Mouse (Mus musculus) telencephalon, adult 2 months (tissue): ENCODE data around the gene Asb10.
"Not testable (repeated sequence)": the region's sequence is repeated elsewhere in the genome, so short reads cannot be mapped to it uniquely, and the experiment has no call there.

Experiments used
- DNase-seq: peaks from one replicate; pipeline ENCODE4 v3.0.0-alpha.2; 2011; ENCODE audit warnings: low read depth, low spot score

The Asb10 gene

DNA sequence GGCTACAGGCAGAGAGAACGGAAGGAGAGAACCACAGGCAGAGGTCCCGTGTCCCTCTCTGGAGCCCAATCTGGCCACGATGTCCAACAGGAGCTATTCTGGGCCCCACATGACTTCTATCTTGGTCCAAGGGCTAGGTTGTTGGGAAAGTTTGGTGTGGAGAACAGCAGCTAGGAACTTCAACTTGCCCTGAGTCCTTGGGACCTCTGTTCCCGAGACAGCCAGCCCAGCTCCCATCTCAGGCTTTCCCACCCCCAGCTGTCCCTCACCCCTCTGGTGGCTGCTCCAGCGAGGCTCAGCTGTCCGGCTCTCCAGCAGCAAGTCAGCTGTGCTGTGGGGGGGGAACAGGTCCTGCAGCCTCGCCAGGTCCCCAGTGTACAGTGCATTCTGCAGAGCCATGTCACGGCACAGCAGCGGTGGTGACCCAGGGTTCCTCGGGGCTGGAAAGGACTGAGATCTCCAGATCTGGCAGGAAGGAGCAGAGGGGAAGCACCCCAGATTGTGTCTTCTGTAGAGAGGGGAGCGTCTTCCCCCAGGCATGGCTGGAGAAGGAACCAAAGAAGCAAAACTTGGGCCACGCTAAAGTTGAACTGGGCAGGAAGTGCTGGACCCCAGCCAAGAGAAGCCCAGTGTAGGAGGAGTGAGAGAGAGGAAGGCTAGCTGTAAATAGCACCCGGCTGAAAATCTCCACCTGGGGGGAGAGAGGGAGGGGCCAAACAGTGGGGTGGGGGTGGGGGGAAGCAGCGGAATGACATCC, at the start of gene Asb10:
Gene Asb10 (minus strand): TSS at position 592 of the 757 bp plus-strand sequence.
- peak; percentile 16 for DNase-seq

DNA sequence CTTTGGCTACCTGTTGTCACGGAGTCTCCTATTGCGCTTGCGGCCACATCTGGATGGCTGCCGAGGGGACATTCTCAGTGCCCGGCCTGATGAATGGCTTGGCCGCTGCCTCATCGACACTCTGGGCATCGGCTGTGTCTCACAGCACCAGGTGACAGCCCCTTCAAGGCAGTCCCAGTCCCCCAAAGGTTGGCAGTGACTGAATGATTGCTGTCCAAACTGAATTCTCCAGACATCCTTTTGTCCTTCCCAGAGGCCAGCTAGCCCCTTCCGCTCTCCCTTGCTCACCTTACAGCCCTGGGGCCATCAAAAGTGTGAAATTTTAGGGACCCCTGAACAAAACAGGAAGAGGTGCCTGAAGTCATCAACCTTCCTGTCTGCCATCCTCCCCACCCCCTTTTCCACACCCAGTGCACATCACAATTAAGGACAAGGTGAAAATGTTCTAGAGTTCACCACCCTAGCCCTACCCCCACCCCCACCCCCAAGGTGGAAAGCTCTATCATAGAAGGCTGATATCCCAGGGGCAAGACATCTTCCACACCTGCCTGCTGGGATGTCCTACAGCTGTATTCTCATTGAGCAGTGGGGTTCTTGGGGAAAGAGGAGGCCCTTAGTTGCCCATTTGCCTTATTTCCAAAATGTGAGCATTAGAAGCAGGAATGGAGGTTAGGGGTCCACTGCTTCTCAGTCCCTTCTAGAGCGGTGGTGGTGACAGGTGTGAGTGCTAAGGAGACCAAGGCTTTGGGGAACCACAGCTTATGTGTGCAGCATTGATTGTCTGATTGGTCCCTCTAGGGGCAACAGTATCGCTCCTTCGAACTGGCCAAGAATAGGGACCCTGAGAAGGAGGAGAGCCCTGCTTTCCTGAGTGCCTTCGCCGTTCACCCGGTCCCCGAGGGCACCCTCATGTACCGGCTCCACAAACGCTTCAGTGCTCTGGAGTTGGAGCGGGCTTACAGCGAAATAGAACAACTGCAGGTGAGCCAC, 49.0 kb upstream of the Asb10 start:
- DNase-seq: no peak

DNA sequence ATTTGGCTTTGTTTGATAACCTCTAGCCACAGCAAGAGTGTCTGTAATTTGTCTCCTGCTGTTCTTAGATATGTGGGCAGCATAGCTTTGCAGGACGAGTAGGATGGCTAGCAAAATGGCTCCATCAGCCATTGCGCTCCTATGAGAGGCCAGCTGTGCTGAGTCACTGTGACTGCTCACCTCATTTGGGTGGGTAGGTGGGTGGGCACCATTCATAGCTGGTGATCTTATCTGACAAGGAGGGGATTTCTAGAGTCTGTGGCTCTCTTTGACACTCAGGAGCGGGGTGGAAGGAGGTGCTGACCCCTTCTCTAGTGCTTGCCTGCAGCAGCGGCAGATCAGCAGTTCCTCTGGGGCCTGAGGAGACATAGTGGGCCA, 46.4 kb upstream of the Asb10 start:
- peak; percentile 54 for DNase-seq

DNA sequence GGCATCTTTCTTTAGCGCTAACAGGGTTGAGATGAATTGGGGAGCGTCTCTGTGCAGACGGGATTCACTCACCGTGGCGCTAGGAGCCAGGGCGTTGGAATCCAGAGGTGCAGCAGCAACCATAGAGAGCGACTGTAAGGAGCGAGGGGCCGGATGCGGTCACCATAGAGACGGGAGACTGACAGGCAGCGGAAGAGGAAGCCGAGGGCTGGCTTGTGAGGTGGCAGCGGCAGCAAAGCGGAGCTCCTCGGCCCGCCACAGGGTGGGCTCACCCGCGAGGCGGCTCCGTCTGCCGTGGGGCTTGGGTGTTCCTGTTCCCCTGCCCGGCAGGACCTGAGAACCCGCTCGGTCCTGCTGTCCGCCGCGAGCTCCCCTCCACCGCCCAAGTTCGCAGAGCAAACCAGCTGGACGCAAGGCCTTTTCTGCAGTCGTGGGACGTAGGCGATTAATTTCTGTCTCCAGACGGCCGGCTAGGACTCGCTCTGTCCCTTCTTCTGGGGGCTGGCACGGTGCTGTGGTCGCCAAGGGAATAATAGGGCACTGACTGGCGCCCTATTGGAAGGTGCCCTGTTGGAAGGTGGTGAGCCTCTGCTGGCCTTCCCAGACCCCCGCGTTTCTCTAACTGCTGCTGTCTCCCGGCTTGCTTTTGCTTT, 45.9 kb upstream of the Asb10 start, which contains the start of gene Chpf2:
Gene Chpf2 (plus strand): TSS at position 195 of the 653 bp plus-strand sequence.
- peak; percentile 92 for DNase-seq

- no peak for DNase-seq
These were observed 45.3 kb upstream of the Asb10 start for GRCm38 (mm10) chr5:24586106-24586505.

DNA sequence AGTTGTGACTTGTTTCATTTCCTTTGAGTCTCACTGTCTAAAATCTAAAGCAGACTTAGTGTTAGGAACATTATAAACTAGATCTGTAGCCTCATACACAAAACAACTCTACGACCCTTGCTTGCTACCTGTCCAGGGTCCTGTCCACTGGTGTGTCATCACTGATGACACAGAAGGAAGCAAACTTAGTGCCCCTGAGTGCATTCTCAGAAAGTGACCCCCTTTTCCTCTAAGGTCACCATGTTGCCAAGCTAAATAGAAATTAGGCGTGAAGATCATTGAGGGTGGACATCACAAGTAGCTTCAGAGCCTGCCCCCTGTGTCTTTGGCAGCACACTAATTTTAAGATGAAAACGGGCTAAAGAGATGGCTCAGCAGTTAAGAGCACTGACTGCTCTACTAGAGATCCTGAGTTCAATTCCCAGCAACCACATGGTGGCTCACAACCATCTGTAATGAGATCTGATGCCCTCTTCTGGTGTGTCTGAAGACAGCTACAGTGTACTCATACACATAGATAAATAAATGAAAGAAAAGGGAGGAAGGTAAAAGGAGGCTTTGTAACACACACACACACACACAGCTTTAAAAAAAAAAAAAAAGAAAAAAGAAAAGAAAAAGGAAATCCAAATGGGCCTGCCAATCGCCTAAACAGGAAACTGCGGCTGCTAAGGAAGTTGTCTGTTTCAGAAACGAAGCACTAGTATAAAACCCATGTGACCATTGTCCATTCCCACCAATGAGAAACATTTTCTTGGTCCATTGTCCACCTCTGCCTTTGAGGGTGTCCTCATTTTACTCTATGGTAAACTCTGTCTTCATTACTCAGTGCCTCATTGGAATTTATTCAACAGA, 37.6 kb upstream of the Asb10 start:
- DNase-seq: no peak

GRCm38 (mm10) chr5:24577183-24577929, 36.6 kb upstream of the Asb10 start, which contains the start of gene Abcf2:
Gene Abcf2 (minus strand): TSS chr5:24577467.
- DNase-seq: peak; percentile 100

- no peak for DNase-seq
These were observed 36.0 kb upstream of the Asb10 start for GRCm38 (mm10) chr5:24576801-24577182.

- no peak for DNase-seq
These were observed 35.2 kb upstream of the Asb10 start for GRCm38 (mm10) chr5:24575948-24576347.

DNA sequence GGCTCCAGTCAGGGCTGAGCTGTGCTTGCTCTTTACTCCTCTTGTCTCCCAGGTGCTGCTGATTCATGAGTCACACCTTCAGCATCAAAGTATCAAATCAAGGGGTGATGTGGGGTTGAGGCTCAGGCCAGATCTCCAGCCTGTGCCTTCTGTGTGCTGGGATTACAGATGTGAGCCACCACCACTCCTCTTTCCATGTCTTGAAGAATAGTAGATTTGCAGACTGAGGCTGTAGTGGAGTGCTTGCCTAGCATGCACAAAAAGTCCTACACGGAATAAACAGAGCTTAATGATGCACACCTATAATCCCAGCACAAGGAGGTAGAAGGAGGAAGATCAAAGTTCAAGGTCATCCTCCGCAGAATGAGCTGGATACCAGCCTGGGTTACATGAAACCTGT, 15.9 kb upstream of the Asb10 start, which contains the start of gene 4931409K22Rik:
Gene 4931409K22Rik (minus strand): TSS at position 101 of the 400 bp plus-strand sequence.
- DNase-seq: no peak

DNA sequence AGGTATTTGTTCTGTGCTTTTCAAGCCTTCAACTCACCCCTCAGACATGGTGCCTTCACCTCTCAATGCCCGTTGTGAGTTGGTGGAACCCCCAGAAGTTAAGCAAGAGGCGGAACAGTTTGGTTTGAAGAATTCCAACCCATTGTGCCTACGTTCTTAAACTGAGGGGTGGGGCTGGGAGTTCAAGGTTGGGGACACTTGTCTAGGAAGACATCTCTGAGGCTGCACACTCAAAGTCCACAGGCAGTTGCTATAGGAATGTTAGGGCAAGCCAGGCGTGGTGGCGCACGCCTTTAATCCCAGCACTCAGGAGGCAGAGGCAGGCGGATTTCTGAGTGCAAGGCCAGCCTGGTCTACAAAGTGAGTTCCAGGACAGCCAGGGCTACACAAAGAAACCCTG, 14.6 kb upstream of the Asb10 start:
- not testable (repeated sequence) for DNase-seq

DNA sequence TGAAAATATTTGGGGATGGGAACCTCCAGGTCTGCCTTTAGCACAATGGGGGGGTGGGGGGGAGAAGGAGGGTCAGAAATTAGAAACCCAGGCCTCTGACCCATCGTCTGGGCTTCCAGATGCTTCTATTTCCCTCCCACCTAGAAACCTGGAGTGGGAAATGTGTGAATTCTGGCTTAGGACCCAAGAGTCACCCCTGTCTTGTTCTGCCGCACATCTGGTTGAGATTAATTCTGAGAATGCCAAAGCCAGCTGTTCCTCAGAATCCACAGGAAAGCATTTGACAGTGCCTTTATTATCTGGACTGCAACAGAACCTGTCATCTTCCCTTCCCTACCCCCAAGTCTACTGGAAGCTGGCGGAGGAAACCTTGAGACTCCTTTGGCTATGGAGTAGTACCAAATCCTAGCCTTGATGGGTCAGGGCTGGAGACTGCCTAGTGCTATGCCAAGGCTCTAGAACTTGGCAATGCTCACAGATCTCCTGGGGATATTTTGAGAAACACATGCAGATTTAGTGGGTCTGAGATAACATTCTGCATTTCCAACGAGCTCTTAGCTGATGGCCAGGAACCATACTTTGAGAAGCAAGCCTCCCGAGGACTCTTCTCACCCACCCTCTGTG, 13.0 kb upstream of the Asb10 start:
- no peak for DNase-seq

- DNase-seq: no peak
These were observed 10.5 kb upstream of the Asb10 start for GRCm38 (mm10) chr5:24551317-24551688.

- peak; percentile 13 for DNase-seq
These were observed 10.0 kb upstream of the Asb10 start for GRCm38 (mm10) chr5:24550598-24551316.

DNA sequence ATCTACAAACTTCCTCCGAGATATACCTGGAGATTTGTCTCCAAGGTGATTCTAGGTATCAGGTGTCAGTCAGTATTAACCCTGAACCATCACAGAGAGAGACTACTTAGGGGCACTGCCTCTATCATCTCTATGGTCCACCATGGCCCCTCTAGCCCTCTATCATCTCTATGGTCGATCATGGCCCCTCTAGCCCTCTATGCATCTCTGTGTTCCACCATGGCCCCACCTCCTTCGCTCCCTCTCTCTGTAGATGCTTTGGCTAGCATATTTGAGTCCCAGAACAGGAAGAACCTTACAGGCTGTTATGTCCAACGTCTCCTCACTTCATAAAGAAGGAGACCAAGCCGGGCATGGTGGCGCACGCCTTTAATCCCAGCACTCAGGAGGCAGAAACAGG, 1.9 kb upstream of the Asb10 start:
- DNase-seq: no peak

- DNase-seq: no peak
These were observed 379 bp upstream of the Asb10 start for GRCm38 (mm10) chr5:24541144-24541569.

GRCm38 (mm10) chr5:24539571-24540296, 1.0 kb downstream of the Asb10 start:
- DNase-seq: no peak

DNA sequence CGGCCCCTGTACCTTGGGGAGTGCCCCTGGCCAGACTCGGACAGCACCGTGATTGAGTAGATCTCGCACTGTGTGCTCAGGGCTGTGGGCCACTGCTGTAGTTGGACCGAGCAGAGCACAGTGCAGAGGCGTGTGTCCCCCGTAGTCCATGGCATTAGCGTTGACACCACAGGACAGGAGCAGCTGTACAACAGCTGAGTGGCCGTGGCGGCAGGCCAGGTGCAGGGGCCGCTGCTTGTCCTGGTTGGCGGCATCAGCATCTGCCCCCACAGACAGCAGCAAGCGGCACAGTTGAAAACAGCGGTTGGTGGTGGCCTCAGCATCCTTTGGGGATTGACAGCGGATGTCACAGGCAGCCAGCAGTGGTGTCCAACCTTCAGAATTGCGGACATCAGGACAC, 3.2 kb downstream of the Asb10 start:
- no peak for DNase-seq
